Mouse (Mus musculus): ENCODE data around the gene Gm43191. TPM values are rescaled to one million over a fixed set of nuclear protein-coding genes. Genes with fewer than 3 reads are reported as not detected.

Gm43191 gene
- polyA plus RNA-seq, 1 experiment from 2014 or later, result not detected

GRCm38 (mm10) chr3:116641811-116642371 lies 39.2 kb downstream of the Gm43191 start:
- Histone ChIP-seq H3K27ac (no peak overlapping the region), H3K4me2 (no peak overlapping the region), H3K9ac (replicated peaks) (no peak overlapping the region), H3K9me3 (no peaks in the 10 kb centered on the region), H3K4me1 (replicated peaks) (no peaks in the 10 kb centered on the region), H3K27me3 (no peaks in the 10 kb centered on the region), H3K36me3 (peaks cover 92% of the 10 kb centered on the region), H3K4me3 (replicated peaks) (no peak overlapping the region)
- WGBS, result 95% methylated on average over 6 of the region's 6 CpGs
- ATAC-seq (ENCODE audit: insufficient number of reproducible peaks, insufficient read depth, low FRiP score, low TSS enrichment, low read depth), result no peak

GRCm38 (mm10) chr3:116640024-116640423 lies 41.0 kb downstream of the Gm43191 start:
- H3K27ac ChIP-seq, result no peak overlapping the region
- H3K9ac ChIP-seq (replicated peaks), result no peak overlapping the region
- 84% methylated on average over 1 of the region's 1 CpGs for WGBS
- peaks cover 93% of the 10 kb centered on the region for H3K36me3 ChIP-seq
- H3K4me1 ChIP-seq (replicated peaks), result no peaks in the 10 kb centered on the region
- ATAC-seq (ENCODE audit: insufficient number of reproducible peaks, insufficient read depth, low FRiP score, low TSS enrichment, low read depth), result no peak
- H3K27me3 ChIP-seq, result no peaks in the 10 kb centered on the region
- H3K4me3 ChIP-seq (replicated peaks), result no peak overlapping the region
- no peaks in the 10 kb centered on the region for H3K9me3 ChIP-seq
- no peak overlapping the region for H3K4me2 ChIP-seq

GRCm38 (mm10) chr3:116638572-116638971 lies 42.5 kb downstream of the Gm43191 start:
- no peaks in the 10 kb centered on the region for H3K27me3 ChIP-seq
- peaks cover 95% of the 10 kb centered on the region for H3K36me3 ChIP-seq
- H3K27ac ChIP-seq, result no peak overlapping the region
- 89% methylated on average over 7 of the region's 7 CpGs for WGBS
- no peak overlapping the region for H3K4me3 ChIP-seq (replicated peaks)
- no peak for ATAC-seq (ENCODE audit: insufficient number of reproducible peaks, insufficient read depth, low FRiP score, low TSS enrichment, low read depth)
- H3K4me2 ChIP-seq, result no peak overlapping the region
- H3K9ac ChIP-seq (replicated peaks), result no peak overlapping the region
- no peaks in the 10 kb centered on the region for H3K9me3 ChIP-seq
- H3K4me1 ChIP-seq (replicated peaks), result no peaks in the 10 kb centered on the region

GRCm38 (mm10) chr3:116637693-116638476 lies 43.2 kb downstream of the Gm43191 start:
- Histone ChIP-seq H3K4me2 (no peak overlapping the region), H3K27ac (no peak overlapping the region), H3K9ac (replicated peaks) (no peak overlapping the region), H3K4me1 (replicated peaks) (no peaks in the 10 kb centered on the region), H3K4me3 (replicated peaks) (no peak overlapping the region), H3K9me3 (no peaks in the 10 kb centered on the region), H3K36me3 (peaks cover 94% of the 10 kb centered on the region), H3K27me3 (no peaks in the 10 kb centered on the region)
- 86% methylated on average over 9 of the region's 9 CpGs for WGBS
- no peak for ATAC-seq (ENCODE audit: insufficient number of reproducible peaks, insufficient read depth, low FRiP score, low TSS enrichment, low read depth)

GRCm38 (mm10) chr3:116635799-116636198 lies 45.3 kb downstream of the Gm43191 start:
- Histone ChIP-seq H3K36me3 (peaks cover 91% of the 10 kb centered on the region), H3K4me2 (no peak overlapping the region), H3K4me1 (replicated peaks) (no peaks in the 10 kb centered on the region), H3K9ac (replicated peaks) (no peak overlapping the region), H3K27me3 (no peaks in the 10 kb centered on the region), H3K4me3 (replicated peaks) (no peak overlapping the region), H3K27ac (no peak overlapping the region), H3K9me3 (no peaks in the 10 kb centered on the region)
- no peak for ATAC-seq (ENCODE audit: insufficient number of reproducible peaks, insufficient read depth, low FRiP score, low TSS enrichment, low read depth)
- WGBS, result 73% methylated on average over 5 of the region's 5 CpGs

- no peak for ATAC-seq (ENCODE audit: insufficient number of reproducible peaks, insufficient read depth, low FRiP score, low TSS enrichment, low read depth)
- no peak overlapping the region for H3K4me3 ChIP-seq (replicated peaks)
- H3K4me2 ChIP-seq, result no peak overlapping the region
- peaks cover 90% of the 10 kb centered on the region for H3K36me3 ChIP-seq
- H3K9ac ChIP-seq (replicated peaks), result no peak overlapping the region
- WGBS, result 93% methylated on average over 8 of the region's 8 CpGs
- no peaks in the 10 kb centered on the region for H3K4me1 ChIP-seq (replicated peaks)
- no peak overlapping the region for H3K27ac ChIP-seq
- H3K9me3 ChIP-seq, result no peaks in the 10 kb centered on the region
- H3K27me3 ChIP-seq, result no peaks in the 10 kb centered on the region
Measured at GRCm38 (mm10) chr3:116634853-116635252, 46.2 kb downstream of the Gm43191 start.

- no peaks in the 10 kb centered on the region for H3K27me3 ChIP-seq
- H3K4me1 ChIP-seq (replicated peaks), result no peaks in the 10 kb centered on the region
- no peak overlapping the region for H3K4me3 ChIP-seq (replicated peaks)
- 94% methylated on average over 3 of the region's 3 CpGs for WGBS
- H3K27ac ChIP-seq, result no peak overlapping the region
- no peak overlapping the region for H3K4me2 ChIP-seq
- H3K36me3 ChIP-seq, result peaks cover 87% of the 10 kb centered on the region
- ATAC-seq (ENCODE audit: insufficient number of reproducible peaks, insufficient read depth, low FRiP score, low TSS enrichment, low read depth), result no peak
- H3K9me3 ChIP-seq, result no peaks in the 10 kb centered on the region
- H3K9ac ChIP-seq (replicated peaks), result no peak overlapping the region
Measured at GRCm38 (mm10) chr3:116634091-116634490, 47.0 kb downstream of the Gm43191 start.

GRCm38 (mm10) chr3:116632971-116633370 lies 48.1 kb downstream of the Gm43191 start:
- H3K4me1 ChIP-seq (replicated peaks), result no peaks in the 10 kb centered on the region
- no peak overlapping the region for H3K27ac ChIP-seq
- H3K4me2 ChIP-seq, result no peak overlapping the region
- WGBS, result 96% methylated on average over 3 of the region's 3 CpGs
- H3K27me3 ChIP-seq, result no peaks in the 10 kb centered on the region
- no peaks in the 10 kb centered on the region for H3K9me3 ChIP-seq
- ATAC-seq (ENCODE audit: insufficient number of reproducible peaks, insufficient read depth, low FRiP score, low TSS enrichment, low read depth), result no peak
- H3K4me3 ChIP-seq (replicated peaks), result no peak overlapping the region
- no peak overlapping the region for H3K9ac ChIP-seq (replicated peaks)
- peaks cover 84% of the 10 kb centered on the region for H3K36me3 ChIP-seq

GRCm38 (mm10) chr3:116631459-116631858 lies 49.6 kb downstream of the Gm43191 start:
- no peak for ATAC-seq (ENCODE audit: insufficient number of reproducible peaks, insufficient read depth, low FRiP score, low TSS enrichment, low read depth)
- Histone ChIP-seq H3K27me3 (no peaks in the 10 kb centered on the region), H3K36me3 (peaks cover 78% of the 10 kb centered on the region), H3K4me3 (replicated peaks) (no peak overlapping the region), H3K4me1 (replicated peaks) (no peaks in the 10 kb centered on the region), H3K9me3 (no peaks in the 10 kb centered on the region), H3K4me2 (no peak overlapping the region), H3K27ac (no peak overlapping the region), H3K9ac (replicated peaks) (no peak overlapping the region)
- 77% methylated on average over 1 of the region's 1 CpGs for WGBS

- Histone ChIP-seq H3K36me3 (peaks cover 58% of the 10 kb centered on the region), H3K9ac (replicated peaks) (no peak overlapping the region), H3K9me3 (no peaks in the 10 kb centered on the region), H3K4me1 (replicated peaks) (no peaks in the 10 kb centered on the region), H3K4me3 (replicated peaks) (no peak overlapping the region), H3K4me2 (no peak overlapping the region), H3K27ac (no peak overlapping the region), H3K27me3 (no peaks in the 10 kb centered on the region)
- no peak for ATAC-seq (ENCODE audit: insufficient number of reproducible peaks, insufficient read depth, low FRiP score, low TSS enrichment, low read depth)
- 91% methylated on average over 7 of the region's 7 CpGs for WGBS
Measured at GRCm38 (mm10) chr3:116622641-116623040, 58.4 kb downstream of the Gm43191 start.

- Histone ChIP-seq H3K27me3 (no peaks in the 10 kb centered on the region), H3K4me1 (replicated peaks) (no peaks in the 10 kb centered on the region), H3K9me3 (no peaks in the 10 kb centered on the region), H3K36me3 (peaks cover 58% of the 10 kb centered on the region), H3K27ac (no peak overlapping the region), H3K9ac (replicated peaks) (no peak overlapping the region), H3K4me2 (no peak overlapping the region), H3K4me3 (replicated peaks) (no peak overlapping the region)
- ATAC-seq (ENCODE audit: insufficient number of reproducible peaks, insufficient read depth, low FRiP score, low TSS enrichment, low read depth), result no peak
- 95% methylated on average over 7 of the region's 7 CpGs for WGBS
Measured at GRCm38 (mm10) chr3:116620636-116621370, 60.3 kb downstream of the Gm43191 start.

Data from limb, embryonic 12.5 days (tissue).